Mouse (Mus musculus): ENCODE results near the gene Gm21962.
"Not testable (repeated sequence)": the region's sequence is repeated elsewhere in the genome, so short reads cannot be mapped to it uniquely, and the experiment has no call there.

Gene Gm21962

DNA sequence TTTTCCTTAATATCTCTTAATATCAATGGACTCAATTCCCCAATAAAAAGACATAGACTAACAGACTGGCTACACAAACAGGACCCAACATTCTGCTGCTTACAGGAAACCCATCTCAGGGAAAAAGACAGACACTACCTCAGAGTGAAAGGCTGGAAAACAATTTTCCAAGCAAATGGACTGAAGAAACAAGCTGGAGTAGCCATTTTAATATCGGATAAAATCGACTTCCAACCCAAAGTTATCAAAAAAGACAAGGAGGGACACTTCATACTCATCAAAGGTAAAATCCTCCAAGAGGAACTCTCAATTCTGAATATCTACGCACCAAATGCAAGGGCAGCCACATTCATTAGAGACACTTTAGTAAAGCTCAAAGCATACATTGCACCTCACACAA is at the start of gene Gm21962:
Gene Gm21962 (plus strand): TSS at position 301 of the 400 bp plus-strand sequence.
- DNase-seq = not testable (repeated sequence)

GRCm38 (mm10) chr3:137622091-137622490 is 49.2 kb upstream of the Gm21962 start:
- DNase-seq = no peak

DNA sequence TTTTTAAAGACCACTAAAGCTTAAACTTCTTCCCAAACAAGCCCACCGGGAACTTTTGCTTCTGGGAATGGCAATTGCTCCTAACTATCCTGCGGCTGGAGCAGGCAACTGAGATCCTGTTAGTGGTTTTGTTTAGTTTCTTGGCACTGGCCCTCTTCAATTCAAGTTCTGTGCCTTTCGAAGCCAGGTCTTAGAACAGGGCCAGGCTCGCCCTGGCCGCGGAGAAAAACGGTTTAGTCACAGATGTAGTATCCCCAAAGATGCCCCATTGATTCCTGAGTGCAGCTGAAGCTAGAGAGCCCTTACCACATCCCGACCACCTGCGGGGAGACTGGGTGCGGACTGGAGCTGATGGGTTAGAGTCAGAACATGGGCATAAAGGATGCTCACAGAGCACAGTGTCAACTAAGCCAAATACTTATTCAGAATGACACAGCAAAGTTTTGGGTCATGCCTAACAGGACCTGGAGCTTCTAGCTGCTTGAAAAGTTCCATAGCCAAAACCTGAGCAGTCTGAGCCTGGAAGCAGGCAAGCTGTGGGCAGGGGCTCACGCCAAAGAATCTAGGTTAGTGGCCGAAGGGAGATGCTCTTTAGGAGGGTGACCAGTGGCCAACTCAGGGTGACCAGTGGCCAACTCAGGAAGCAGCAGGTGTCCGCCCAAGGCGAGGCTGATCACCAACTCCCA is 48.3 kb upstream of the Gm21962 start:
- no peak for DNase-seq

- peak; percentile 53 for DNase-seq
Measured at GRCm38 (mm10) chr3:137623581-137624362, 47.6 kb upstream of the Gm21962 start.

GRCm38 (mm10) chr3:137625054-137625453 is 46.3 kb upstream of the Gm21962 start:
- no peak for DNase-seq

- DNase-seq = no peak
Measured at GRCm38 (mm10) chr3:137633726-137634125, 37.6 kb upstream of the Gm21962 start.

GRCm38 (mm10) chr3:137636571-137636970 is 34.8 kb upstream of the Gm21962 start:
- DNase-seq = no peak

DNA sequence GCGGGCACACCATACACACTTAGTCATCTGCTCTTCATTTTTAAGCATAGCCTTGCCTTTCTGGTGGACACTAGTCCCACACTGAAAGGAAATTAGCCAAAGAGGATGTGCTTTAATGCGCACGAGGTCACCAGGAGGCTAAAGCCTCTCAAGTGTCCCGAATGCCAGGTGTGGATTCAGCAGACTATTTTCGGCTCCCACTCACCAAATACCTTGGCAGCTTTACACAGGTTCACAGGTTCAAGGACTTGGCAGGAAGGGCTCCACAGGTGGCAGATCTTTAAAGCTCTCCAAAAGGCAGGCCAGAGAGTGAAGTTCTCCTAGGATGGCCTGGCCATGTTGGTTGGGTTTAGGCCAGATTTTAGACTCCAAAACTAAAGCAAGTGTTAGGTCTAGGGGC is 30.1 kb upstream of the Gm21962 start:
- no peak for DNase-seq

DNA sequence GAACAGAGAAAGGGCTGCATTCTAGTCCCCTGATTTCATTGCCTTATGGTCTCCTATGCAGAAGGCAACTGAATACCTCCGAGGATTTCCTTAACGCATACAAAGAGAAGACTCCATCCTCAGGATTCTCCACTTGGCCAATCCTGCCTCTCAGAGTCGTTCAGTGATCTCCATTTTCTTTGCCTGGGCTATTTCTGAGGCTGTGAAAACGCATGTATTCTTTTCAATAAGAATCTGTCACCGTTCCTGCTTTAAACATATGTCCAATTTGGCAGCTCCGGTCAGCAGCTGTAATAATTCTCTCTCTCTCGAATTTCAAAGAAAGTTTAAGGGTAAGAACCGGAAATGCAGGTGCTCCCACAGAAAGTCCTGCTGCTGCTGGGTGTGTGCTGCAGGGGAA is 29.2 kb upstream of the Gm21962 start:
- no peak for DNase-seq

- DNase-seq = no peak
Measured at GRCm38 (mm10) chr3:137642568-137642967, 28.8 kb upstream of the Gm21962 start.

DNA sequence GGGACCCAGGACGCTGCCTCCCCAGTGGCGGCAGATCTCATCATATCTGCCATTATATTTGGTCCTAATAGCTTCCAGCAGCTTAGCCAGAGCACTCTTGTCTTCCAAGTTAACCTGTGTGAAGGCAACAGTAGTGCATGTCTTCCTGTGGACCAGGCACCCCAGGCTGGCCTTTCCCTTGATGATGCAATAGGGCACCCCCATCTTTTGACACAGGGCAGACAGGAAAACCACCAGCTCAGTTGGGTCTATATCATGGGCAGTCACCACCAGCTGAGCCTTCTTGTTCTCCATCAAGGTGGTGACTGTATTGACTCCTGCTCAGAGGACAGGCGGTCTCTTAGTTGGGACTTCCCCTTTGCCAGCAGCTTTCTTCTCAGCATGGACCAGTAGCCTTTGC is 27.2 kb upstream of the Gm21962 start:
- DNase-seq = no peak

GRCm38 (mm10) chr3:137644947-137645346 is 26.4 kb upstream of the Gm21962 start:
- no peak for DNase-seq

DNA sequence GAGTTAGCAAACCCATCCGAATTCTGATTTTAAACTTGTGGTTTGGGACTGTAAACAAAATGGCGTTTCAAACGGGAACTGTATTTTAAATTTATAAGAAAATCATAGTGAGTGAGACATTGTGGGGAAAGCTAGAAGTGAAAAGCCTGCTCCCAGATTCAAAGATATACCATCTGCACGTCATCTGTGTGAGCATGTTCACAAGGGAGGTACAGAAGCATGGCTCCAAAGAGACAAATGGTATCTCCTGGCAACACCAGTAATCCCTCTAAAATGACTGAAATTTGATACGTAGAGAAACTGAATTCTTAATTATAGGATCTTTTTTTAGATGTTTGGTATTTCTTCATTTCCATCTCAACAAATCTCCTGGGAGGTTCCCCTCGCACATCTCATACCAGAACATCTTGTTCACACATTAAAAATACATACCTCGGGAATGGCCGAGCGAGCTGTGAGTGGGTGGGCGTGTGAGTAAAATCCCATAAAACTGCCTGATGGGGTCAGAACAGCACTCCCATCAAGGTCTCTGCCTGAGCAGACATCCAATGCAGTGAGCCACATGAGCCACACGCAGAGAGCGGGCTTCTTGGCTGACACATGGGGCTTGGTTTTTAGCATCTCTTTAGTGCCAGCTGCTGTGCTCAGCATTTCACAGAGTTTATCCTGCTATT is 23.8 kb upstream of the Gm21962 start:
- DNase-seq = no peak

- no peak for DNase-seq
Measured at GRCm38 (mm10) chr3:137649112-137649511, 22.2 kb upstream of the Gm21962 start.

DNA sequence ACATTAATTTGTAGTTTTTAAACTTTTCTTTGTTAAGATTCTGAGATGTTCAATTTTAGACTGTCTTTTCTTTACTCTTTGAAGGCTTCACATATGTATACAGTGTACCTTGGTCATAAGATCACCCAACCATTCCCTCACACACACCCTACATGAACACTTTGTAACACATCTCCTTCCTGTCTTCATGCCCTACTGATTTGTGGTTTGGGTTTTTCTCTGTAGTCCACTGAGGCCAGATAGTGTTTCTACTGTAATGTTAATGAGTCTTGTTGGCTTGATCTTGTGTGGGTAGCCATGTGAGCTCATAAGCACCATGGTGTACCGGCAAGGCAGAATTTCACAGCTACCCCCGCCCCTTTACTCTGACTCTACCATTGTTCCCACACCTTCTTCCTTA is 18.5 kb upstream of the Gm21962 start:
- DNase-seq = no peak

GRCm38 (mm10) chr3:137680923-137681322 is 9.6 kb downstream of the Gm21962 start:
- peak; percentile 7 for DNase-seq

DNA sequence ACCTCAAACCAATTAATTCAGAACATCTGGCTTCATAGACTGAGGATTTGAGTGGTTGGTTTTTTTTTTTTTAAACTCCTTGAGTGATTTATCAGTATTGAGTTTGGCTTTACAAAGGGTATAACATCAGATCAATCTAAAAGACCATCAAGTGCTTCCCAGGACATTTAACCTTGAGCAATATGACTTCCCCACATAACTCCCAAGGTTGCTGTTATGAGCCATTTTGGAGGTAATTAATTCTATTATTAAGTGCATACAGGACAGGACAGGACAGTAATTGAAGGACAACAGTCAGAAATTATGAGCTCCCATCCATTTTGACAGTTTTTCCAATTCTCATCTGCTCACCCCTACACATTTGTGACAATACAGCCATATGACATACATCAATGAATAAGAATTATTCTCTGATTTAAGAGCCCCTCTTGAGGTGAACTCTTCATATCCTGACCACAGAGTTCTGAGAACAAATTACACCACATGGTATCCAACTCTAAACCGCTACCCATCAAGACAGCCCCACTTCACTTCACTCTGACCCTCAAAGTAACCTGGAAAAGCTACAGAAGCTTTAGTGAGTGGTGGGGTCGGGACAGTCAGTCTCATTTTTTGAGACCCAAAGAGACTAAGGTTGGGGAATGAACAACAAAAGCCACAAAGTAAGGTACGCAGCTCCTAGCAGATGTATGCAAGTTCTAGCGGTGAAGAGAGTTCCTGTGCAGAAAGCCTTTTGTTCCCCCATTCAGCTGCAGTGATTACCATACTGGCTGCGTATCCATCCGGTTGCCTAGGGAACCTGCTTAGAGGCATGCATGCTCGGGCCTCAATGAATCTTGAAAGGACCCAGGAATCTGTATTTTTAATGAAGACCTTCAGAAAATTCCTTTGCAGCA is 11.8 kb downstream of the Gm21962 start:
- no peak for DNase-seq

DNA sequence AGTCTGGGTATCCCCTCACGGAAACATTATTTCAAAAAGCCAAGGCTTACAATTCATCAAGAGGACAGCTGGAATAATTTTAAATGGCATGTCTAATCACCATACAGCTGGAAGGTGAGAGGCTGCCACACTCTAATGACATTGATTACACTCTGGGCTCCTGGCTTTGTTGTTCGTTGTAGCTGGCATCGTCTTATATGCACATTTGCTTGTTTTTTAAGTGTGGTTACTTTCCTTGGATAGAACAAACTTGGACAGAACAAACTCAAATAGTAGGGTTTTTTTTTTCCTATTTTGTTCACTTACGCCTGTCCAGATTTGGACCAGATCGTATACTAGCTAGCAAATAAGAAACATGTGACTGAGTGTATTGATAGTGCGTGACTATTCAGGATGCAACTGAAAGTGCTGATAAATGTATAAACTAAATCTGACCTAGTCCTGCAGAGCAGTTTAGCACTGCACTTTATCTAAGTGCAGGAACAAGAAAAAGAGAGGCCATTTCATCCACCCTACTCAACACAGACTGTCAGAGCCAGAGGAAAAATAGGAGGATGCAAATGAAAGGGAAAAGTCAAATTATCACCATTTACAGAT is 12.6 kb downstream of the Gm21962 start:
- no peak for DNase-seq

DNA sequence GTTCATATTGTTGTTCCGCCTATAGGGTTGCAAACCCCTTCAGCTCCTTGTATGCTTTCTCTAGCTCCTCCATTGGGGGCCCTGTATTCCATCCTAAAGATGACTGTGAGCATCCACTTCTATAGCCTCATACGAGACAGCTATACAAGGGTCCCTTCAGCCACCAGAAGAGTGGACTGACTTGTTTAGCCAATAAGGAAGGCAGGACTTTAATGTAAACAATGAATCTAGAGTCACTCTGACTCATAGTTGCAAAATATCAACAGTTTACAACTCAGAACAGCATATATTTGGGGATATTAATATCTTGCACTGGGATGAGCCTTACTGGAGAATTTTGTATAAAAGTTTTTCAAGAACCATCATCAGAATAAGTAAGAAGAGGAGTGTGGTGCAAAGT is 15.6 kb downstream of the Gm21962 start:
- no peak for DNase-seq

GRCm38 (mm10) chr3:137691503-137691902 is 20.2 kb downstream of the Gm21962 start:
- DNase-seq = no peak

GRCm38 (mm10) chr3:137715946-137716345 is 44.6 kb downstream of the Gm21962 start:
- DNase-seq = no peak

DNA sequence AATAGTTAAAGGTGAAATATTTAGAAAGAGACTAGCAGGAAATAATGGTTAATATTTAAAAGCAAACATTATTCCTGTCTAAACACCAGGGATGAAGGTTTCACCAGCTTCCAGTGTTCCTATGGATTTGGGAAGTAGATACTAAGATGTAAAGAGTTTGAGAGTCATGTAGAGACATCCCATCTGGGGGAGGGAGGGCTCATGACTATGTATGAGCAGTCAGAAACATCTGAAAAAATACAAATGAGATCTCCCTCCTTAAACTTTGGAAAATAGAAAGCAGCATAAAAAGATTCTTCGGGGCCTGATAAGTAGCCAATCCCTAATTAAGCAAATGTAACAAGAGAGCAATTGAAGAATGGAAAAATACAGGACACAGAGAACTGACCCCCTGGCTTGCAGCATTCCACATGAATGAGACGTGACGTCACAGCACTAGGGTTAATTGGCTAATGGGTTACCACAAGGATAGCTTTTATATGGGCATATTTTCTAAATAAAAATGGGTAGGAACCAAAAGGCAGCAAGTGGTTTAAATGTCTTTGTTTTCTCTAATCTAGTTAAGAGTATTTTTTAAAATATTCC is 45.3 kb downstream of the Gm21962 start:
- no peak for DNase-seq

Data from lung, postnatal 36 days (tissue).